Mouse (Mus musculus) limb, embryonic 15.5 days (tissue): ENCODE measurements around the gene Myo1b. TPM values are rescaled to one million over a fixed set of nuclear protein-coding genes. Genes with fewer than 3 reads are reported as not detected.

Experiments used
- ATAC-seq: fragments of 200-750 bp; cut with Nextera tagmentation; 2 replicates; pipeline ENCODE4 v1.8.0; 2017; ENCODE audit warnings: low read depth, moderate TSS enrichment; ENCODE audit not compliant: insufficient number of reproducible peaks, low FRiP score, low TSS enrichment
- H3K27ac ChIP-seq: fragments of 300-500 bp; sonication (generic); 2 replicates; pipeline ENCODE4 v1.5.1; 2015; ENCODE audit warnings: moderate library complexity, mild to moderate bottlenecking, inconsistent platforms
- H3K27me3 ChIP-seq: fragments of 300-500 bp; sonication (generic); 2 replicates; pipeline ENCODE4 v1.6.1; 2015; ENCODE audit warnings: inconsistent platforms
- H3K36me3 ChIP-seq: fragments of 300-500 bp; sonication (generic); 2 replicates; pipeline ENCODE4 v1.6.1; 2015; ENCODE audit warnings: inconsistent platforms
- H3K4me1 ChIP-seq: fragments of 300-500 bp; sonication (generic); 2 replicates; pipeline ENCODE4 v1.6.1; 2015; ENCODE audit warnings: inconsistent platforms
- H3K4me2 ChIP-seq: fragments of 300-500 bp; sonication (generic); 2 replicates; pipeline ENCODE4 v1.6.1; 2015; ENCODE audit warnings: mild to moderate bottlenecking, inconsistent platforms
- H3K4me3 ChIP-seq: fragments of 300-500 bp; sonication (generic); 2 replicates; pipeline ENCODE4 v1.5.1; 2015; ENCODE audit warnings: mild to moderate bottlenecking, inconsistent platforms
- H3K9ac ChIP-seq: fragments of 300-500 bp; sonication (generic); 2 replicates; pipeline ENCODE4 v1.6.1; 2015; ENCODE audit warnings: inconsistent platforms
- H3K9me3 ChIP-seq: fragments of 300-500 bp; sonication (generic); 2 replicates; pipeline ENCODE4 v1.6.1; 2016; ENCODE audit warnings: inconsistent platforms
- WGBS: fragments of 180-500 bp; shearing (Covaris S2); methylation state at CpG from one replicate; pipeline ENCODE4 v1.1.7; 2015; 5-methylcytosine and 5-hydroxymethylcytosine counted together
- polyA plus RNA-seq: library from polyadenylated mRNA; unstranded; fragments of >200 nt; fragmentation: Nextera tagmentation; extraction: Ambion mirVana; gene quantifications from 2 replicates; pipeline ENCODE4 v1.2.1, GENCODE M21; 2015

Myo1b gene
- polyA plus RNA-seq, 1 experiment from 2014 or later = 88.9 TPM

DNA sequence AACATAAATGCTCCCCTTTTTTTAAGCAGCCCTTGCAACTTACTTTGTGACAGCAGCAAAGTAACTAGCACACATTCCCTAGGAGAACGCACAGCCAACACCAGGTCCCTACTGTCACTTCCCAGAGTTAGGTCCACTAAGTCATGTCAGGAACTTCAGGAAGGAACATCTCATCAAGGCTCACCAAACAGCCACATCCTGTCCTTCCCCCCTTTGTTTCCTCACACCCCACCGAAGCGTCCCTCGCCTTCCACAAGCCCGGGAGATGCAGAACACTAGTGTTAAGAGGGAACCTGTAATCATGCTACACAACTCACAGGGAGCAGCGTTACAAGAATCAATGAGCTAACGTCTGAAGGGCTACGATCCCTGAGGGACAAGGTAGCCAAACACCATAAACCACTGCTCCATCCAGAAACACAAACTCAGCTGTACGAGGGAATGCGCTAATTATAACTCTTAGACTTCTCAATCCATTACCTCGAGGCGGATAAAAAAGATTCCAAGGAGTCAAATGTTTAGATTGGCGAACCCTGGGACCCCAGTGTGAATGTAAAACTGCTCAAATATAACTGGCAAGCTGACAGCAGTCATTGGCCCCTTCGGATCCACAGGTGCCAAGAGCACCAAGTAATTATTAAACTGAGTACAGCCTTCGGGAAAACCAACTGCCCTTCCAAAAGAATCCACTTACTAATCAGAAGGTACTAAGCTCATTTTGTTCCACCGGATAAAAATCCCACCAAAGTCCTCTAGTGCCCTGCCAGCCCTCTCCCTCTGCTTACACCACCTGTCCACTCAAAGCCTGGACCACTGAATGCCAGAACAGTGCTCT, 22.1 kb downstream of the Myo1b start:
- Histone ChIP-seq H3K9ac (no peak overlapping the region), H3K27ac (peak overlapping the region; percentile 19; the same call in 1 of the 2 replicates), H3K9me3 (no peaks in the 10 kb centered on the region), H3K4me3 (no peak overlapping the region), H3K4me1 (peaks cover 41% of the 10 kb centered on the region), H3K36me3 (no peaks in the 10 kb centered on the region), H3K27me3 (no peaks in the 10 kb centered on the region), H3K4me2 (peak overlapping the region; percentile 15; the same call in 1 of the 2 replicates)
- ATAC-seq = peak; percentile 80
- WGBS = 31% methylated on average over 16 of the region's 16 CpGs

DNA sequence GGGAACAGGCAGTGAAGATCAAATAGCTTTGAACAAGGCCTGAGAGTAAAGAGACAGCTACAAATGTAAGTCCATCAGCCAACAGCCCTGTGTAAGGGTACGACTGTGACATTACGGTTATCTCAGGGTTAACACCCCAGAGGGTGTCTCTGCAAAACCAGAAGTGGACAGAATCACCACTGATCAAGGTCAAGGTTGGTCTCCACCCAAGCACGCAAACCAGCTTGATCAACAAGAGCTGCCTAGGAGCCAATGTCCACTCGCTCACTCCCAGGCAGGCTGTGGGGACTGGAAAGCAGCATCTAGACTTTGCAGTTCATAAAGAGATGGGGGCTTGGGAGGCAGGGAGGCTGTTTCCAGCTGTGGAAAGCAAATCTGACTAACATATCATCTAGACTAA, 23.9 kb downstream of the Myo1b start:
- H3K36me3 ChIP-seq = no peaks in the 10 kb centered on the region
- H3K4me2 ChIP-seq = no peak overlapping the region
- no peak overlapping the region for H3K4me3 ChIP-seq
- H3K27ac ChIP-seq = no peak overlapping the region
- peaks cover 54% of the 10 kb centered on the region for H3K4me1 ChIP-seq
- 88% methylated on average over 4 of the region's 4 CpGs for WGBS
- ATAC-seq = no peak
- no peak overlapping the region for H3K9ac ChIP-seq
- no peaks in the 10 kb centered on the region for H3K9me3 ChIP-seq
- no peaks in the 10 kb centered on the region for H3K27me3 ChIP-seq

DNA sequence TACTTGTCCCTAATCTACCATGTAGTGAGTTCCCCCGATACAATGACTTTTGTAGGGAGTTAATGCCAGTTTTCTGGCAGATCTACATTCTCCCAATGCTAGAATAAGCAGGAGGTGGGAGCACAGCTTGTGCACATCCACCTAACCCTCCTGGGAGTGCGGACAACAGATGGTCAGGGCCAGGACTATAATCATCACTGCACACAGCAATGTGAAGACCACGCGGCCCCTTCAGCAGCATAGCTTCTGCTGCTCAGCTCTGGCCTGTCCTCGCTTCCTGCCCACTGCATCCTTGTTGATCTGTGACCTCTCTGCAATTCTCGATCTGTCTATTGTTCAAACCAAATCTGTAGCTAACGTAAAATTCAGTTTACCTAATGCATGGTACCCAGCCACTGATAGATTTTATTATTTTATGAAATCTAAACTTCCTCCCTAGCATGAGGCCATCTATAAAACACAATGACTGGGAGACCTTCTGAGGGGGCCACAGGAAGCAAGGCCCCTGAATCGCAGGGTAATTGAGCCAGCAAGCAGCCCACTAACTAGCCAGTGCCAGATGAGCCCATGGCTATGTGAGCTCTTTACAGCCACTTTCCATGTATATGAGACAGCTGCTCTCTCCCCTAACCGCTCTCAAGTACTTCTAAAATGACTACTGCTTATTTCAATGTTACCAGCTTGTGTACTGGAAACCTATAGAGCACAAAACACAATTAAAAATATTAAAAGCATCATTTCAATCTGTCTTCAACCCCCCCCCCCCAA, 27.6 kb downstream of the Myo1b start:
- no peak overlapping the region for H3K4me3 ChIP-seq
- no peak for ATAC-seq
- peaks cover 52% of the 10 kb centered on the region for H3K4me1 ChIP-seq
- no peak overlapping the region for H3K4me2 ChIP-seq
- no peaks in the 10 kb centered on the region for H3K36me3 ChIP-seq
- no peak overlapping the region for H3K9ac ChIP-seq
- no peak overlapping the region for H3K27ac ChIP-seq
- 70% methylated on average over 9 of the region's 9 CpGs for WGBS
- H3K9me3 ChIP-seq = no peaks in the 10 kb centered on the region
- no peaks in the 10 kb centered on the region for H3K27me3 ChIP-seq

DNA sequence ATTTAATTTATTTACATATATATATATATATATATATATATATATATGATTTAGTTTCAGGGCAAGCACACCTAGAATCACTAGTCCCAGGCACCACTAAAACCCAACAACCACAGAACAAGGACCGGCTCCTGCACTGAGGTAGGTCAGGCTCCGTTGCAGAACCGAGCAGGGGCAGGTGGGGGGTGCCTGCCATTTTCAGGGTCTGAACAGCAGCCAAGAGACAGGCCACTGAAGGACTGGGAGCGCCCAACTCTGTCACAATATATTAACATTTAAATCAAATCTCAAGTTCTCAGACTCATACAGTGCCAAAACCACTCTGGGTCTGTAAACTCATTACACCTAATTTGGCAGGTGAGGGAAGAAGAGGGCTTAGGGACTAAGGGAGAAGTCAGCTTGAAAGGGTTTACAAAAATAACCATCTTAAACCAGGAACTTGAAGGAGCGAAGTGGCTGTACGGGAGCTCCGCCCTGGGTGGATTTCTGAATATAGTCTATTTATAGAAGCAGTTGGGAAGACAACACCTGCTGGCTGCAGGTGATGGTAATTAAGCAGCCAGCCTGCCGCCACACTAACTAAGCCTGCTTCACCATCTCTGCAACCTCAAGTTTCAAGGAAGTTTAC, 30.4 kb downstream of the Myo1b start:
- H3K27me3 ChIP-seq = no peaks in the 10 kb centered on the region
- no peak overlapping the region for H3K4me2 ChIP-seq
- H3K9ac ChIP-seq = no peak overlapping the region
- no peak overlapping the region for H3K27ac ChIP-seq
- peaks cover 11% of the 10 kb centered on the region for H3K36me3 ChIP-seq
- WGBS = 56% methylated on average over 8 of the region's 8 CpGs
- peaks cover 30% of the 10 kb centered on the region for H3K4me1 ChIP-seq
- no peaks in the 10 kb centered on the region for H3K9me3 ChIP-seq
- H3K4me3 ChIP-seq = no peak overlapping the region
- ATAC-seq = no peak

DNA sequence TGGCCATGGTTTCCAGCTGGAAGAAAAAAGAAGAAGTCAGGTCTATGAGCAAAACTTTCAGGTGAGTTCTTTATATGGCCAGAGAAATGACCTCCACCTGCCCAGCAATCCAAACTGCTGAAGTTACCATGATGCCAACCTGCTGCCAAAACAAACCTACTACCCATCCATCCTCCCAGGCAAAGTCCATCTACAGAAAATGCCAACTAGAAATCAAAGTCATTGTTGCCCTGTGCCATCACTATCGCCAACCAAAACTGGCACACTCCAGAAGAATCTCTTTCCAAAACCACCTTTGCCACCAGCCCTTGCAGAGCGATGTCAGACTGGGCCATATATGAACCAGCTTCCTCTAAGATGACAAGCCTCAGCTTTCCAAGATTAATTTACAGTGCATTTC, 32.7 kb downstream of the Myo1b start:
- ATAC-seq = no peak
- Histone ChIP-seq H3K9me3 (no peaks in the 10 kb centered on the region), H3K4me1 (peaks cover 31% of the 10 kb centered on the region), H3K27ac (no peak overlapping the region), H3K27me3 (no peaks in the 10 kb centered on the region), H3K36me3 (peaks cover 11% of the 10 kb centered on the region), H3K4me2 (no peak overlapping the region), H3K9ac (no peak overlapping the region), H3K4me3 (no peak overlapping the region)
- 100% methylated on average over 2 of the region's 2 CpGs for WGBS

DNA sequence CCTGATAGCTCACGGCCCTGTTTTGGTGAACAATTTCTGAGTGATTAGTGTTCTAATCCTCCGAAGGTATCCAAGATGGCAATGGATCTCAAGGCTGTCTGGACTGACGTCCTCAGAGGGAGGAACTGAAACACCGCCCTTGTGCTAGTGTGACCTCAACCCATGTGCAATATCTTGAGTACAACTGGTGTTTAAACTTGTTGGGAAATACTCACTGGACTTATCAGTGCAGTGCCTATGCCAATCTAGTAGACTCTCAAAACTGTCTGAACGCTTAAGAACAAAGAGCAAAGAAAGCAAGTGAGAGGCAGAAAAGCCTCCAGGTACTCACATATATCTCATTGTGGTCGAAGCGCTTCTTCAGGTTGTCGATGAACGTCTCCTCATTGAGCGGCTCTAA, 33.1 kb downstream of the Myo1b start:
- Histone ChIP-seq H3K4me3 (no peak overlapping the region), H3K4me2 (no peak overlapping the region), H3K27me3 (no peaks in the 10 kb centered on the region), H3K4me1 (peaks cover 26% of the 10 kb centered on the region), H3K9ac (no peak overlapping the region), H3K9me3 (no peaks in the 10 kb centered on the region), H3K36me3 (peaks cover 11% of the 10 kb centered on the region), H3K27ac (no peak overlapping the region)
- ATAC-seq = no peak
- WGBS = 96% methylated on average over 10 of the region's 10 CpGs

DNA sequence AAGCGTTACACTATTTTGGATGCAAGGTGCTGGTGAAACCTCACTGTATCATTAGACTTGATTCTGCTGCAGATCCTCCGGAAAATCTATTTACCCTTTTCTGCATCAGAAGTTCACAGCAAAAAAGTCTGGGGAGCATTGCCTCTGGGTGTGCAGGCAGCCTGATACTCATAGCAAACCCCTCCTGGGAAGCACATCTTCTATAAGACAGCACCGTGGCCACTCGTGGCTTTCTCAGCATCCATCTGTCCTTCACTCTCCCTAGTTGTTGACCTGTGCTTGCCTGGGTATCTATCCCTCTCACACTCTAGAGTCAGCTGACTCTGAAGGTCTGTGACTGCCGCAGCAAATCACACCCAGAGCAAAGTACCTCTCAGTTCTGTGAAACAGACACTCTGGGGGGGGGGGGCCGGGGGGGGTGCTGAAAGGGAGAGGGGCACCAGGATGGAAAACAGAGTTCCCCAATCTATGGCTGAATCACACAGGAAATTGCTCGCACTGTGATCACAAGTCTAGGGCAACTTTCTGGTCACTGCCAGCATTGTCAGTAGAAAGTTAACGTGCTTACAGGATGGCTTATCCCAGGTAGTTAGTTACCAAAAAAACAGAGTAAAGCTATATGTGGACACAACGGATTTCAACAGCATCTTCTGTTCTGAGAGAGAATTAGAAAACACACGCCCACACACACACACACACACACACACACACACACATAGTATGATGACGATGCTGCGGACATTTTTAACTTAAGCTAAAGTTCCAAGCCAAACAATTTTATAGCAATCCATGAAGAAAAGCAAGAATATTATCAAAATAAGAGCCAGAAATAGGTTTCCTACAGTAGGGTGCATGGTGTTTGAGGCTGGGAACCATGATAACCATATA, 35.7 kb downstream of the Myo1b start:
- no peak for ATAC-seq
- no peak overlapping the region for H3K27ac ChIP-seq

DNA sequence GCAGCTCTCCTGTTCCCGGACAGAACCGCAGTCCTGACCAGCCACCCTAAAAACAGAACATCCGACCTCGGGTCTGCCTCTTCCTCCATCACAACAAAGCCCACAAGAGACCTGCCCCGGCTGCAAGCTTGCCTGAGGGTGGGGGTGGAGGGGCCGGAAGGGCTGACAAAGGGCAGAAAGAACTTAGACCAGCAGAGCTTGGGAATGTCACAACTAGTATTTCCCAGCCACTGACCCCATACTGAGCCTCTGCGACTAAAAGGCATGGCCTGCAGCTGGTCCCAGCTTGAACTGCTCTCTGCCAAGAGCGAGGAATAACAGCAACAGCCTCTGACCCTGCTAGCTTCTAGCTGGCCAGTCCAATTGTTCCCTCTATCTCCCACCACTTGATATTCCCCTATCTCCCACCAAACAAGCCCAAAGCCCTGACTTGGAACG, 36.5 kb downstream of the Myo1b start:
- Histone ChIP-seq H3K36me3 (peaks cover 11% of the 10 kb centered on the region), H3K27ac (no peak overlapping the region), H3K9me3 (no peaks in the 10 kb centered on the region), H3K4me1 (peaks cover 27% of the 10 kb centered on the region), H3K4me2 (no peak overlapping the region), H3K4me3 (no peak overlapping the region), H3K9ac (no peak overlapping the region), H3K27me3 (no peaks in the 10 kb centered on the region)
- WGBS = 30% methylated on average over 9 of the region's 9 CpGs
- peak; percentile 19; the same call in 1 of the 2 replicates for ATAC-seq

More for the DNA sequence above, 35.7 kb downstream of the Myo1b start:
- Histone ChIP-seq H3K36me3 (peaks cover 11% of the 10 kb centered on the region), H3K4me3 (no peak overlapping the region), H3K4me2 (no peak overlapping the region), H3K4me1 (peaks cover 27% of the 10 kb centered on the region), H3K9ac (no peak overlapping the region), H3K9me3 (no peaks in the 10 kb centered on the region), H3K27me3 (no peaks in the 10 kb centered on the region)
- WGBS = 60% methylated on average over 12 of the region's 12 CpGs

DNA sequence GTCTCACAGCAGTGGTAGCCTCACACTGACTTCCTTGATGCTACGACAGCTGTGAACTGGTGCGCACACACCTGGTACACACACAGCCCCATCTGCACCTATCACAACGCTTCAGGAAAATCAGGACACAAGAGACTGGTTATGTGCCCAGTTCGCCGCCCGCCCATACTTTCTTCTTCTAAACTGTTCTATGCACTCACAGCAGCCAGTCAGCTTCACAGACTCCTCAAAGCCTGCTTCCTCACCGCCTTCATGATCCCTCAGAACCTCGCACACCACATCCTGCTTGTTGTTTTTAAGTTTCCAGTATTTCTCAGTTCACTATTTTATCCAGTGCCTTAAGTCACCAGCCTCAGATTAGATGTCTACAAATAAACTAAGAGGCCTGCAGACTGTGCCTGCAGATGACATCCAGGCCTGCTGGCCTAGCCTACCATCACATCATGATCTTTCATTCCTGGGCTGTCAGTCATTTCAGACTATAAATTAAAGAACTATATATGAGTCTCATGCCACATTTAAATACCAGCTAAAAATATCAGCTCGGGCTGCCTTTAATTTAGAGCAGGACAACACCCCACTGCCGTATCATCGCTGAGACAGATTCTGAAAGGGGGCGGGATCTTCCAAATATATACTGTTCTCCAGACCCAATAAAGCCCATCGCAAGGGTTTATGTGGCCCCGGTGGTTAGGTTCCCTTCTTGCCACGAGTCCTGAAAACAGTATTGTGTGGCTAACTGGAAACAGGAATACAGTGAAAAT, 40.2 kb downstream of the Myo1b start:
- no peaks in the 10 kb centered on the region for H3K27me3 ChIP-seq
- no peaks in the 10 kb centered on the region for H3K36me3 ChIP-seq
- no peak overlapping the region for H3K4me3 ChIP-seq
- 64% methylated on average over 15 of the region's 15 CpGs for WGBS
- peak overlapping the region; percentile 57 for H3K27ac ChIP-seq
- peaks cover 39% of the 10 kb centered on the region for H3K4me1 ChIP-seq
- no peak overlapping the region for H3K4me2 ChIP-seq
- ATAC-seq = no peak; the same call in 1 of the 2 replicates
- H3K9me3 ChIP-seq = no peaks in the 10 kb centered on the region
- H3K9ac ChIP-seq = no peak overlapping the region

DNA sequence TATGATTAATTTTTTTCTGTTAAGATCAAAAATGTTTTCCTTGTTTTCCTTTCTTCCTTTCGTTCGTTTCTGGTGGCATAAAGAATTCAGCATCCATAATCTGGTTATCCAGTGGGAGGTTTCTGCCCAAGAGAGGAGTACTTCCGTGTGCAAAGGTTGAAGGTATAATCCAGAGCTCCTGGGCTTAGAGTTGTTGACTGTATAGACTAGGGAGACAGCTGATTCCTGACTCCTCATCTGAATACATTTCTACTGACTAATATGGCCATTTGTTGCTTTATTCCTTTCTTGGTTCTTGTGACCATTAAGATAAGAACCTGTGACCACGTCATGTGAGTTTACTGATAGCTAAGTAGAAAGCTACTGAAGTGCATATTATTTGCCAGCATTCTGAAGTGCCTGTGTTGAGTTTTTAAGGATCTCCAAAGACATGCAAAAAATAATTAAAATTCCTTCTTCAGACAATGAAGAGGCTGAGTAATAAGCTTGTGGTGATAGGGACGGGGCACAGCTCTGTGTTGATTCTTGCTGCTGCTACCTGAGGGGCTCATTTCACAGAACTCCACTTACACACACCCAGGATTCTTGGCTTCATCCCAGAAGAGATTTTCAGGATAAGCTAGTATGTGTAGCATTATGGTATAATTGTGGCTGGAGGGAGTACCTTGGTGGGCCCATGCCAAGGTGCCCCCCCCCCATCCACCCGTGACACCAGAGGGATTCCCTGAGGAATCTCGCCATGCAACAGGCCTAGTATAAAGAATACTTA, 43.2 kb downstream of the Myo1b start:
- no peak overlapping the region for H3K9ac ChIP-seq
- no peak overlapping the region for H3K27ac ChIP-seq
- no peak overlapping the region for H3K4me3 ChIP-seq
- H3K36me3 ChIP-seq = peaks cover 3% of the 10 kb centered on the region; the same call in 1 of the 2 replicates
- WGBS = 64% methylated on average over 7 of the region's 7 CpGs
- H3K4me2 ChIP-seq = no peak overlapping the region
- no peaks in the 10 kb centered on the region for H3K9me3 ChIP-seq
- no peak for ATAC-seq
- H3K4me1 ChIP-seq = peaks cover 27% of the 10 kb centered on the region; the same call in 1 of the 2 replicates
- no peaks in the 10 kb centered on the region for H3K27me3 ChIP-seq
